Mouse (Mus musculus) spleen, adult 2 months (tissue): ENCODE results near the gene Lrp3. TPM values are rescaled to one million over a fixed set of nuclear protein-coding genes. Genes with fewer than 3 reads are reported as not detected.

Source experiments
- DNase-seq, 2 experiments: peaks; one replicate each; pipeline versions ENCODE4 v3.0.0 to v3.0.0-alpha.2; 2012 to 2021; ENCODE audit warnings: low spot score in 2 of 2, low read depth in 1 of 2
- H3K27ac ChIP-seq: fragments of 200-500 bp; 2 replicates; pipeline ENCODE4 v1.5.1; 2012; ENCODE audit warnings: low read length, inconsistent platforms; ENCODE audit not compliant: insufficient read depth
- H3K27me3 ChIP-seq: fragments of 200-500 bp; 2 replicates; pipeline ENCODE4 v1.6.1; 2012; ENCODE audit warnings: mild to moderate bottlenecking, moderate library complexity, low read length, inconsistent platforms; ENCODE audit not compliant: control insufficient read depth, insufficient read depth
- H3K36me3 ChIP-seq: fragments of 200-500 bp; 2 replicates; pipeline ENCODE4 v1.6.1; 2012; ENCODE audit warnings: mild to moderate bottlenecking, low read length, inconsistent platforms; ENCODE audit not compliant: control insufficient read depth, insufficient read depth
- H3K4me1 ChIP-seq: fragments of 200-500 bp; 2 replicates; pipeline ENCODE4 v1.6.1; 2011; ENCODE audit warnings: inconsistent platforms; ENCODE audit not compliant: control insufficient read depth, insufficient read depth, insufficient read length
- H3K4me3 ChIP-seq: fragments of 200-500 bp; 2 replicates; pipeline ENCODE4 v1.5.1; 2011; ENCODE audit warnings: mild to moderate bottlenecking, inconsistent platforms; ENCODE audit not compliant: insufficient read depth, insufficient read length; ENCODE audit errors: extremely low read depth
- CTCF ChIP-seq: fragments of 200-500 bp; IDR thresholded peaks from 2 replicates; pipeline ENCODE4 v1.5.1; 2011; ENCODE audit warnings: mild to moderate bottlenecking, inconsistent platforms; ENCODE audit not compliant: insufficient read depth, insufficient read length, insufficient replicate concordance; ENCODE audit errors: extremely low read depth
- POLR2A ChIP-seq: fragments of 200-500 bp; IDR thresholded peaks from 2 replicates; pipeline ENCODE4 v1.6.1; 2011; ENCODE audit warnings: low read depth, low read length, inconsistent platforms
- WGBS: fragments of 180-500 bp; shearing (Covaris S2); methylation state at CpG from one replicate; pipeline ENCODE4 v1.1.7; 2018; 5-methylcytosine and 5-hydroxymethylcytosine counted together
- polyA plus RNA-seq: library from polyadenylated mRNA; depleted of rRNA; stranded (reverse); fragments of >200 nt; gene quantifications from 2 replicates; pipeline ENCODE4 v1.2.3, GENCODE M21; 2012

Gene Lrp3
- polyA plus RNA-seq, 1 experiment: 3.6 TPM

DNA sequence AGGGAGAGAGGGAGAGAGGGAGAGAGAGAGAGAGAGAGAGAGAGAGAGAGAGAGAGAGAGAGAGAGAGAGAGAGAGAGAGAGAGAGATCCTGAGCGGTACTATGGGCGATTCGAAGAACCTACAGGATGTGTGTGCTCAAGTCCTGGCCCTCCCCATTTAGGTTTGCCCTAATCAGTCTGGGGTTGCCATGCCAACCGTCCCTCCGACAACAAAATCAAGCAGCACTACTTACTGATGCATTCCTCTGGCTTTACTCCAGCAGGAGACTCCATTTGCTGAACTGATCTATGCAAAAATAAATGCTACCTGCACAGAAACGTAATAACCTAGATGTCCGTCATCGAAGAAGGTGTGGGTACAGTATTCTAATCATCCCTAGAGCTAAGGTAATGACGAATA is 20.0 kb upstream of the Lrp3 start:
- Histone ChIP-seq H3K4me3 (peak overlapping the region; percentile 45; the same call in 1 of the 2 replicates), H3K4me1 (no peaks in the 10 kb centered on the region), H3K27me3 (no peaks in the 10 kb centered on the region), H3K27ac (no peak overlapping the region), H3K36me3 (no peaks in the 10 kb centered on the region)
- DNase-seq: peak; percentile 29 to 71
- no peak for TF ChIP-seq POLR2A
- no peak for TF ChIP-seq CTCF
- 33% methylated on average over 9 of the region's 9 CpGs for WGBS

DNA sequence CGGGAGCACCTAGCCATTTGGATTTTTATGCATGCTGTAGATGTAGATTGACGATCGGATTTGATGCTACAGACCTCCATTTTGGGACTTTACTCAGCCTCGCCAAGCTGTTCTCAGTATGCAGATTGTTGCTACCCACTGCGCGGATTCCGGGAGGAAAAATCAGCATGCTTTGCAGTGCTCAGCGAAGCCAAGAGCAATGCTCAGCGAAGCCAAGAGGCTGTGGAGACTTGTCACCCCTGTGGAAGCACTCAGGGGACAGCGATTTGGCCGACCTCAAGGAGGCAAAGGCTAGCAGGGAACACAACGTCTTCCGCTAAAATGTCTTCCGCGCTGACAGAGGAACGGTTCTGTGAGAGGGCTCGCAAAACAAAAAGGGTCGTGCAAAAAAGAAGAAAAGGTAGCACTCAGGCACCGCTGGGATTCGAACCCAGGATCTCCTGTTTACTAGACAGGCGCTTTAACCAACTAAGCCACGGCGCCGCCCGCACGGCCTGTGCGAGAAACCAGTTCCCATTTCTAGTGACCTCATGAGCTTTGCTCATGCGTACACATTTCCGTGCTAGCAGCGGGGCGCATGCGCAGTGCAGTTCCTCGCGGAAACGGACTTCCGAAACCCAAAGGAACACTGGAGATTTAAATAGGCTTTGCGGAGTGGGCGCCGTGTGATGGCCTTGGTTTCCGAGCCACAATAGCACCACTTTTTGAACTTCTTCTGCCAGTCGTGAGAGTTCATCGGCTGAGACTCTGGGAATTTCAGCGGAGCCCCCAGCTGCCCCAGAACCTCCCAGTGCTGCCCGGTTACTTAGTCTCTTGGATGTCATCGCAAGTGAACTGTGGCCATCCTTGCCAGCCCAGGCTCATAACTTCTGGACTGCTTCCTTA is 19.3 kb upstream of the Lrp3 start:
- Histone ChIP-seq H3K27ac (peak overlapping the region; percentile 92), H3K36me3 (no peaks in the 10 kb centered on the region), H3K4me3 (peak overlapping the region; percentile 83), H3K4me1 (no peaks in the 10 kb centered on the region), H3K27me3 (no peaks in the 10 kb centered on the region)
- WGBS: under 1% methylated on average over 45 of the region's 45 CpGs
- peak; percentile 92 for DNase-seq
- TF ChIP-seq POLR2A: no peak; the same call in 1 of the 2 replicates
- TF ChIP-seq CTCF: no peak

DNA sequence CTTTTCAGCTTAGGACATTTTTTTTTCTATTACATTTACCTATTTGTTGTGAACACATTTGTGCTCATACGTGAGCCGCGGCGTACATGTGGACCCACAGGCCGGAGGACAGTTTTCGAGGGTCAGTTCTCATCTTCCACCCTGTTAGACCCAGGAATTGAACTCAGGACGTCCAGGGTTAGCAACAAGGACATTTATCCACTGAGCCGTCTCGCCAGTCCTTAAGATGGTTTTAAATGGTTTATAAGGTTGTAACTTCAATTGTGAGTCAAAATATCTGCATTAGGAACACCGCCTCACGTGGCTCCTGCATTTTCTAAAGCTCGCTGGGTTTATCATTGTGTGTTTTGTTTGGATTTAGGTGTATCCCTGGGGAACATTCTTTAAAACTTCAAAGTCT is 18.6 kb upstream of the Lrp3 start:
- TF ChIP-seq POLR2A: no peak
- no peak for TF ChIP-seq CTCF
- Histone ChIP-seq H3K27me3 (no peaks in the 10 kb centered on the region), H3K36me3 (no peaks in the 10 kb centered on the region), H3K4me1 (no peaks in the 10 kb centered on the region), H3K4me3 (peak overlapping the region; percentile 74; the same call in 1 of the 2 replicates), H3K27ac (no peak overlapping the region)
- no peak for DNase-seq
- 87% methylated on average over 12 of the region's 12 CpGs for WGBS

DNA sequence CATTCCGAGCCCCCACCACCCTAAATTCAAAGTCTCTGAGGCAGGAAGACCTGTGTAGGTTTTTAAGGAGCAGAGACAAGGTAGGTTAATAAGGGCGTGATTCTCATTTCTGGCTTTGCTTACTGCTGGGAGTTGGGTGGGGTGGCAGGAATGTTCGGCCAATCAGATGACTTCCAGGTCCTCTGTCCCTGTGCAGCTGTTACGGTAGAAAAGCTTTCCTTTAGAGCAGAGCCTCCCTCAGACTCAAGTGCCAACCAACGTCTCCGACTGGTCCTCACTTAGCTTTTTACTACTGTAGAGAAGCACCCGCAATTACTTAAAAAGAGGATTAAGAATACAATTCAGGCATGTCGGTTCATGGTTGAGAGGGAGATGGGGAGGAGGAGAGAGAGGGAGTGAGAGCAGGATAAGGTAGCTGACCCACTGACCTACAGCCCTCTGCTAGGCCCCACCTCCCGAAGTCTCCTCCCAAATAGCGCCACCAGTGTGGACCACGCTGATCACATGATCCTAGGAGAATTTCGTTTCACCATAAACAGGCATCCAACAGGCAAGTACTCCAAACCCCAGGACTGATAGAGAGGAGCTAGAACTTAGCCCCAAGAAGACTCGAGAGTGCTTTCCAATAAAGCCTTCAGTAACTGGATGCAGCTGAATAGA is 17.6 kb upstream of the Lrp3 start:
- H3K4me3 ChIP-seq: no peak overlapping the region
- no peak for DNase-seq
- WGBS: 92% methylated on average over 13 of the region's 13 CpGs
- no peak overlapping the region for H3K27ac ChIP-seq
- TF ChIP-seq POLR2A (no peak), CTCF (no peak)
- no peaks in the 10 kb centered on the region for H3K36me3 ChIP-seq
- H3K4me1 ChIP-seq: no peaks in the 10 kb centered on the region
- no peaks in the 10 kb centered on the region for H3K27me3 ChIP-seq

DNA sequence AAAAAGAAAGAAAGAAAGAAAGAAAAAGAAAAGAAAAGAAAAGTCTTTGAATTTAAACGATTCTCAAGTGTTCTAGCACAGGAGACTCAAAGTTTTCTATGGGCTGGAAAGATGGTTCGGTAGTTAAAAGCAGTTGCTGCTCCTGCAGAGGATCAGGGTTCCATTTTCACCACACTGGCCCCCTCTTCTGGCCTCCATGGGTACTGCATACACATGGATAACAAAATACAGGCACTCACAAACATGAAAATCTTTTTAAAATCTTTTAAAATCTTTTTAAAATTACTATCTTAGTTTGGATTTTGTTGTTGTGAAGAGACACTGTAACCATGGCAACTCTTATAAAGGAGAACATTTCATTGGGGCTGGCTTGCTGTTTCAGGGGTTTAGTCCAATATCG is 15.0 kb upstream of the Lrp3 start:
- Histone ChIP-seq H3K4me1 (no peaks in the 10 kb centered on the region), H3K36me3 (no peaks in the 10 kb centered on the region), H3K27ac (no peak overlapping the region), H3K4me3 (no peak overlapping the region), H3K27me3 (no peaks in the 10 kb centered on the region)
- 85% methylated on average over 3 of the region's 3 CpGs for WGBS
- no peak for DNase-seq
- TF ChIP-seq POLR2A (no peak), CTCF (no peak)

DNA sequence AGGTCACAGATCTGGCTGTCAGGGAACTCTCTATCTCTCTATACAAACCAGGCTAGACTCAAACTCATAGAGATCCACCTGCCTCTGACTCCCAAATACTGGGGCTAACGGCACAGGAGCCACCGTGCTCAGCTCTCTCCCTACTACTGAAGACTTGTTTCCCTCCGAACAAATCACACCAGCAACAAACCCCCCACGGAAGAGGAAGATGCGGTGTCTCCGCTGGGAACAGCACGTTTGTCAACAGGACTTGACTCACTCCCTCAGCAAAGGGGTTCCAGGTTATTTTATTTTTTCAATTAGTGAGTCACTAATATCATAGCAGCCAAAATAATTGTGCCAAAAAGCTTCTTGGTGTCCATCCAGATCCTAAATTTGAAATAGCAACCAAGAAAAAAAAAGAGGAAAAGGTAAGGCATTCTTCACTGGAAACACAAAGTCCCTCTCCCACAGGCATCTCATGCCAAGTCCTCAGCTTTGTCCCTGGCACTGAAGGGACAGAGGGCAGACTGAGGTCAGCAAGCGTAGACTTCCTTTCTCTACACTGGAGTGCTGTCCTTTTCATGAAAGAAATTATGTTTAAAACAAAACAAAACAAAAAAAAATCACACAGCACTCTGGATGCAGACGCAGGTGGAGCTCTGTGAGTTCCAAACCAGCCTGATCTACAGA is 5.5 kb upstream of the Lrp3 start:
- no peaks in the 10 kb centered on the region for H3K4me1 ChIP-seq
- no peak overlapping the region for H3K27ac ChIP-seq
- H3K27me3 ChIP-seq: no peaks in the 10 kb centered on the region
- WGBS: 67% methylated on average over 9 of the region's 9 CpGs
- H3K36me3 ChIP-seq: no peaks in the 10 kb centered on the region
- H3K4me3 ChIP-seq: no peak overlapping the region
- TF ChIP-seq POLR2A: no peak
- no peak for TF ChIP-seq CTCF
- no peak for DNase-seq
